Mouse (Mus musculus) mouse embryonic stem cell (cell line): ENCODE measurements around the gene Nt5dc3.

Source experiments
- in situ Hi-C, 2 experiments: fragments of 300-500 bp; cut with MboI; formaldehyde crosslinking; loops; 1 replicate in 1 of 2; 3 replicates in 1 of 2; pipeline ENCODE4 v1.14.3; 2019 to 2020; ENCODE audit warnings: low sequenced_read_pairs in 2 of 2, low pct_unique_long_range_greater_than_20kb in 1 of 2, mixed read lengths in 1 of 2; ENCODE audit not compliant: unreplicated experiment in 1 of 2

The Nt5dc3 gene

GRCm38 (mm10) chr10:86849087-86849486 lies 70.3 kb downstream of the Nt5dc3 start:
- in situ Hi-C loops, result no loop called here

- in situ Hi-C loops, result no loop called here
Observed at GRCm38 (mm10) chr10:86849508-86849907, 70.7 kb downstream of the Nt5dc3 start.

DNA sequence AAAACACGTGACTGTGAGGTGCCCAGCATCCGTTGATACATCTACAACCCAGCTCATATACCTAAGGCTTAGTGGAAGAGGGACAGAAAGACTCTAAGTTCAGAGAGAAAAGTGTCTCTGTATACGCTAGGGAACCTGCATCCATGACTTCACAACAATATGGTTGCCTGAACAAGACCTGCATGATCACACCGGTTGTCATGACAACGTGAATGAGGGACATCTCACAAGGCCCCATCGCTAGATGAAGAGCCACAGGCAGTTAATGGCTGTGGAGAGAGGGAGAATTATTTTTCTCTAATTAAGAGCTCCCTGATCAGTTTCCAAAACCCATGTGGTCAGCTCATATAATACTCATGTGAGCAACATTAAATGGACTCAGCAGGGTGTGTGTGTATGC lies 73.4 kb downstream of the Nt5dc3 start:
- in situ Hi-C loops, result no loop called here

GRCm38 (mm10) chr10:86853433-86853832 lies 74.6 kb downstream of the Nt5dc3 start:
- in situ Hi-C loops, result no loop called here

- in situ Hi-C loops, result no loop called here
Observed at GRCm38 (mm10) chr10:86860396-86860795, 81.6 kb downstream of the Nt5dc3 start.

- in situ Hi-C loops, result no loop called here
Observed at GRCm38 (mm10) chr10:86862496-86862895, 83.7 kb downstream of the Nt5dc3 start.

- in situ Hi-C loops, result no loop called here
Observed at GRCm38 (mm10) chr10:86863429-86863828, 84.6 kb downstream of the Nt5dc3 start.

GRCm38 (mm10) chr10:86872121-86872520 lies 93.3 kb downstream of the Nt5dc3 start:
- in situ Hi-C loops, result no loop called here

DNA sequence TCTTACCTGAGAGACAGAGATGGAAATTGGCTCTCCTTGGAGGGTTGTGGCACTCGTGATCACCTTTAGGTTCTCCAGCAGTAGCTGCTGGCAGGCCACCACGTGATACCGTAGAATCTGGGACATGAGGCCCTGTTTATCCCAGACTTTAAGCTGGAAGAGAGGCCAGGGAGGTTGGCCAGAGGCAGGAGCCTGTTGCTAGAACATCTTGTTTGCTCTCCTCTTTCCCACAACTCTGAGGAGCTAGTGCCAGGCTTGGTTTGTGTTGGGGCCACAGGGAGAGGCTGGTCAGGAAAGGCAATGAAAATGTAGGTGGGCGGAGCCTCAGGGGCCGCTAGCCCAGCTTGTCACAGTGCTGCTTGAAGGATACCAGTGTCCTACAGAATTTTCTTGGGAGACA lies 93.8 kb downstream of the Nt5dc3 start:
- in situ Hi-C loops, result no loop called here

DNA sequence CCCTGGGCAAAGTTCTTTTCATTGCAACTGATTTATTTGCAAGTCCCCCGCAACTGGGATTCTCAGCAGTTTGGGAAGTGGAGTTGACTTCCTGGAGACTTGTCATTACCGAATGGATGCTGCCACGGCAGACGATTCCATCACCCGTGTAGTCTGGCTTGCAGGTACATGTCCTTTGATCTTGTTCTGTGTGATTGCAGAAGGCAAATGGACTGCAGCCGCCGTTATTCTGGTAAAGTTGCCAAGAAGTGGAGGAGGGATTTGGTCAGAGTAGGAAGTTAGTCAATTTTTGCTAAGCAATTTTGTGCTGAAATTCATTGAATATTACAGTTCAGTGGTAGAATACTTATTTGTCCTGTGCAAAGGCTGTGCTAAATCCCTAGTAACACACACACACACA lies 99.9 kb downstream of the Nt5dc3 start:
- in situ Hi-C loops, result no loop called here

- in situ Hi-C loops, result no loop called here
Observed at GRCm38 (mm10) chr10:86880071-86880806, 101.4 kb downstream of the Nt5dc3 start.

GRCm38 (mm10) chr10:86881448-86881847 lies 102.6 kb downstream of the Nt5dc3 start:
- in situ Hi-C loops, result no loop called here

DNA sequence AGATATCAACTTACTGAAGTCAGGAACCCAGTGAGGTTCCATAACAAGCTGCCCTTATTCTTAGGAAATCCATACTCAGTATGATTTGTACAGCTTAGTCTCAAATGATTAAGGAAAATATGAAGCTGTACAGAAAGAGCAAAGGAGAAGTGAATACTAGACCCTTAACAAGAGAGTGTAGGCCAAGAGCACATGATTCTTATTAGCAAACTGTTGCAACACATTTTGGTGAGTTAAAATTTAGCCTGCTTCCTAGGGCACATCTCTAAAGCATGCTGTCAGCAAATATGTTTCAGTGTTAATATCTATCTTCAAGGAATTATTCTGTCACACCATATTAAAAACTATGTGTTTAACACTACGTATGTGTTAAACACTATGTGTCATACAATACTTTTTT lies 107.6 kb downstream of the Nt5dc3 start:
- in situ Hi-C loops, result no loop called here
